Mouse (Mus musculus) embryo, embryonic 10.5 days (tissue): Measurements from ENCODE around the gene Klhl30.

Source experiments
- DNase-seq: peaks from one replicate; pipeline ENCODE4 v3.0.0-alpha.2; 2015; ENCODE audit warnings: low spot score

The Klhl30 gene

GRCm38 (mm10) chr1:91364822-91365644, 14.2 kb downstream of the Klhl30 start:
- no peak for DNase-seq

- DNase-seq, result no peak
These were observed 15.0 kb downstream of the Klhl30 start for GRCm38 (mm10) chr1:91365816-91366214.

DNA sequence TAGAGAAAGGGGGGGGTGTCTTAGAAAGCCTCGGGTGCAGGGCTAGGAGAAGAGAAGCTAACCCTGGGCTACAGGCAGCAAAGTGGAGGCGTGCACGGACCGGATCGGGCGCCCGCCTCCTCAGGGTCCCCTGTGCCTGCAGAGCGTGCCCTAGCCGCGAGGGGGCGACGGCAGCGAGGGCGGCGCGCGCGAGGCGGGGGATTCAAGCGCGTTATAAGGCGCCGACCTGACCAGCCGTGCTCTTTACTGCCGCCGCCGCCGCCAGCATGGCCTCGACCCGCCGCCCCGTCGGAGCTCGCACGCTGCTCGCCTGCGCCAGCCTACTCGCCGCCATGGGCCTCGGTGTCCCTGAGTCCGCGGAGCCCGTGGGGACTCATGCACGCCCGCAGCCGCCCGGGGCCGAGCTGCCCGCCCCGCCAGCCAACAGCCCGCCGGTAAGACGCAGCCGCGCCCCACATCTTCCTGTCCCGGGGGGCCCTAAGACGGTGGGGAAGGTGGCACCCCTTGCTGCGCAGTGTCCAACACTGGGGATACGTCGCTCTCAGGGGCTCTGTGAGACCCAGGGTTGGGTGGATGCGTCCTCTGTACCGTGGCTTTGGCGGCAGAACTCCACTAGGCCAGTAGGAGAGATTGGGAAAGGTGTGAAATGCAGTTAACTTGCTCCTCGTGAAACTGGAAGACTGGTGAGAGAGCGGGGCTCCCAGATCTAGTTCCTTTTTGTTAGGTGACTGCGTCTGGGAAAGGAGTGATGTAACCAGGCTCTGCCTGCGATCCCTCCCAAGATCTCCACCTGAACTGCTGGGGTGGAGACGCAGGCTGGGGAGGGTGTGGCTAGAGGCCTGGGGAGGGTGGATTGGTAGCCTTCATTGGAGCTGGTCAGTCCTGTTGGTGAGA, 15.6 kb downstream of the Klhl30 start, which contains the start of gene Erfe:
Gene Erfe (plus strand): TSS at position 216 of the 894 bp plus-strand sequence.
- DNase-seq, result peak; percentile 84

GRCm38 (mm10) chr1:91367295-91367694, 16.5 kb downstream of the Klhl30 start:
- DNase-seq, result no peak

DNA sequence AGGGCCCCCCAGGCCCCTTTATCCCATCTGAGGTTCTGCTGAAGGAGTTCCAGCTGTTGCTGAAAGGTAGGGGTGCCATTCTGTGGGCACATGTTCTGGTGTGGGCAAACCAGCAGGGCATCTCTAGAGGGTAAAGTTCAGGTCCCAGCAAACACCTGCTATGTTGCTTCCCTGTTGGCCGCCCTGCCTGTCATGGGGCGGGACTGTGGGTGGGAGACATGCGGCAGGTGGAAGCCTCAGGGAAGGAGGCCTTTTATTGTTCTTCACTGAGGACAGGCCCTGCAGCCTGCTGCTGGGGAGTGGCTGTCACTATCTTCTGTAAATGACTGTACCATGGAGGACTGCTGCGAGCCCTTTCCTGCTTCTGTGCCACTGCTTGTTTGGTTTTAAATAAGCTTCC, 18.6 kb downstream of the Klhl30 start:
- DNase-seq, result no peak

GRCm38 (mm10) chr1:91370055-91370454, 19.2 kb downstream of the Klhl30 start:
- no peak for DNase-seq

DNA sequence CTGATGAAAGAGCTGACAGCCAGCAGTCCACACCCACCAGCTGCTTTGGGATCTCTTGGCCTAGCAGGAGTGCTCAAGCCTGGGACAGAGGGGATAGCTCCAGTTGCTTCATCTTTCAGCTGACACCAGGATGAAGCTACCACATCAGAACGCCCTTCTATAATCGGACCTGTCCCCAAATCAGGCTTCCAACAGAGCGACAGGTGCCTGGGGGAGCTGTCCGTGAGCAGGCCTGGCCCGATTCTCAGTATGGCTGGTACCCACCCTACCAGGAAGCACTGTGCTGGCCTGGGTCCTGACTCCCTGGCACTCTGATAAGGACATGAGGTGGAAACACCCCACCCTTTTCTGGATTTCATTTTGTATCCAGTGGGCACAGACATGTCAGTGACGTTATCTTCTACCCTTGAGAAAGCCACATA, 22.6 kb downstream of the Klhl30 start:
- no peak for DNase-seq

GRCm38 (mm10) chr1:91380453-91381090, 29.8 kb downstream of the Klhl30 start:
- peak; percentile 90 for DNase-seq

DNA sequence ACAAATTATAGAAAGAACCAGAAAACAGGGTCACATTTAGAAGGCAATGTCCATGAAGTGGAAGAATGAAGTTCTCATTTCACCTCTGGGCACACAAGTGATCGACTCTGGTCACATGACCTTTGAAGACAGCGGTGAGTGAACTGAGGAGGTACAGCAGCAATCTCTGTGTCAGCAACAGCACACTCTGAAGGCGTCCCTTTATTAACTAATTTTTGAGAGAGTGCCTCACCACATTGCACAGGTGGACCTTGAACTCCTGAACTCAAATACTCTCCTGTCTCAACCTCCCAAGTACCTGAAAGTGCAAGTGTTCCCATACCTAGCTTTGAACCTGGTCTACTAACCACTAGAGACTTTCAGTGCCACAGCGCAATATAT, 30.3 kb downstream of the Klhl30 start:
- no peak for DNase-seq

DNA sequence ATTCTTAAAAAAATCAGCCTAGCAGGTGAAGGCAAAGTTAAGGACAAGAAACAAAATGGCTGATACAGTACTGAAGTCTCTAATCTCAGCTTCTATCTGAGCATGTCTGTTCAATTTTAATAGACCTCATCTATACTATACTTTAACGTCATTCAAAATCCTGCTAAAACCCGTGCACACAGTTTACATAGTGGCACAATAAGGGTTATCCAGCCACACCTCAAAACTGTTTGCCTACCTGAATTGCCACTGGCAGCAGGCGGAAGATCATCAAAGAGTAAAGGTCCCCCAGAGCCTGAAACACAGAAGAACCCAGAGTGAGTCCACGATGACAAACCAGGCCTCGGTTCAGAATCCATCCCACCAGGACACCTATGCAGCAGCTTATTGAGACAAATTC, 39.6 kb downstream of the Klhl30 start:
- DNase-seq, result no peak

- no peak for DNase-seq
These were observed 47.1 kb downstream of the Klhl30 start for GRCm38 (mm10) chr1:91397927-91398259.

DNA sequence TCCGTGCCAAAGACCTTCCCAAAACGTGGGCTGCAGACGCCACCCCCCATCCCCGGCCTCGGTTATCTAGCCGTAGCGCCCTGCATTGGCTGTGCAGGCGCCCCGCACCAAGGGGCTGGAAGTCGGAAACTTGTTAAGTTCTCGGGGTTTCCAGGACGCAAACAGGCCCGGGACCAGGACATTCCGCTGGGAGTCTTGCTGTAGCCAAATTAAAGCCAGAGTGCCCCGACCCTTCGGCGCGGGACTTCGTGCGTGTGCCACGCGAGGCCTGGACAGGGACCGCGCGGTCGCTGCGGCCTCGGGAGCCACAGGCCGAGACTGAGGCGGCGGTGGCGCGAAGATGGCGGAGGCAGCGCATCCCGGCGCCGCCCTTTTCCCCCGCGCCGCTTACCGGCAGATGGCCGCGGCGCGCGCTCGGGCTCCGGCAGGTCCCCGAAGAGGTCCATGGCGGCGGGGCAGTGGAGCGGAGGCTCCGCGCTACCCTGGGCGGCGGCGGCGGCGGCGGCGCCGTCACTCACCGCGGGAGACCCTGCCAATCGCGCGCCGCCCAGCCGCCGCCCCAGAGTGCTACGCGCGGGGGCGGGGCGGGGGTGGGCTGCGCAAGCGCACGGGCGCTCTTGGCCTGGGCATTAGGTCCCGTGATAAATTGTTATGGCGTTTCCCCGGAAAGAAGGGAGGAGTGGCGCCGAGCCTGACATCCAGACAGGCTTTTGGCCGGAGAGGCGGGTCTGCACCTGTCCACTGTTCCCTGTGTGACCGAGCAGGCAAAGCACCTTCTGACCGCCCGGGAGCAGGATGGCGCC, 47.6 kb downstream of the Klhl30 start, which contains the start of gene Ilkap:
Gene Ilkap (minus strand): TSS at position 556 of the 803 bp plus-strand sequence.
- peak; percentile 92 for DNase-seq

DNA sequence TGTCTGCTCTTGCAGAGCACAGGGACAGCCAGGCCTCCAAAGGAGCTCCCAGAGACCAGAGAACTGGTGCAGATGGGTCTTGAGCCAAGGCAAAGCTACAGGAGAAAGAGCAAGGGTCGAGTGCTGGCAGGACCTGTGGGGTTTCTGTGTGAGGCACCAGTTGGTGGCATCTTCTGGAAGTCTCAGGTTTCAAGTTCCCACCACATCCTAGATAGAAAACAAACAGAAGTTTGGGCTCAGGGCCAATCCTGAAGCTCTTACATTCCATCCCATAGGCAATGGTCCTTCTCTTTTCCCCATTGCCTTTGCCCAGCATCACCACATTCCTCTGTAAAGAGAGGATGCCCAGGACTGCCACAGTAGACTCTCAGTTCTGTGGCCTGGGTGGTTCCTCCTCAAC, 54.2 kb downstream of the Klhl30 start:
- no peak for DNase-seq

GRCm38 (mm10) chr1:91405406-91406169, 54.8 kb downstream of the Klhl30 start:
- DNase-seq, result no peak

- DNase-seq, result no peak
These were observed 57.0 kb downstream of the Klhl30 start for GRCm38 (mm10) chr1:91407819-91408218.

DNA sequence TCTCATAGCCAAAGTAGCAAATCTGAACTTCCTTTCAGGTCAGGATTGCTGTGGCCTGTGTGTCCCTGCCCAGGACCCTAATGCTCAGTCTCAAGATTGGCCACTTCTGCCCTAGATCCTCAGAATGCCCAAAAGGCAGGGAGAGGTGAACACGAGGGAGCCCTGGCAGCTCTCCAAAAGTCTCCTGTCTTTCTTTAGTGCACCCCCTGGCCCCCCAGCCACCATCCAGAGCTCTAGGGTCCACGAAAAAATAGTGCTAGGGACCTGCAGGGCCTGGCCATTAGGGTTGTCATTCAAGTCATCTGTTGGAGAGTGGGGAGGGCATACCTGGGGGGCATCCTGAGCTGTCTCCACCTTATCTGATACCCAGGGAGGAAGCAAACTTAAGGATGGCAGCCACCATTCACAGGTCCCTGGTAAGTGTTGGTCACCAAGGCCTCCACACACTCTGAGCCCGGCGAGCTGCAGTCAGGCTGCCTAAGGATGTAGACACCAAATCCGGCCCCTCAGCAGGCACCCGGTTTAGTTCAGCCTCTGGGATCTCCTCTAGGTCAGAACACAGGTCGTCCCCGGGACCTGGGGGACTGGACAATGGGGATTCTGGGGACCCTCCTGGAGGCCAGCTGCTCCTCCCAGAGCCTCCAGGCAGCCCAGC, 60.9 kb downstream of the Klhl30 start:
- no peak for DNase-seq
